Mouse (Mus musculus) myocyte (in vitro differentiated cells): ENCODE measurements around the gene Dach1. TPM values are rescaled to one million over a fixed set of nuclear protein-coding genes. Genes with fewer than 3 reads are reported as not detected.

Source experiments
- H3K27me3 ChIP-seq: one replicate; pipeline ENCODE4 v1.6.1; 2011; ENCODE audit not compliant: control insufficient read depth, insufficient read depth, insufficient read length
- H3K36me3 ChIP-seq: one replicate; pipeline ENCODE4 v1.6.1; 2011; ENCODE audit not compliant: control insufficient read depth, insufficient read depth
- H3K4me2 ChIP-seq: one replicate; pipeline ENCODE4 v1.6.1; 2011; ENCODE audit warnings: low read depth, control low read depth
- H3K4me3 ChIP-seq: one replicate; pipeline ENCODE4 v1.5.1; 2011; ENCODE audit warnings: mild to moderate bottlenecking, control low read depth, moderate library complexity
- H3K79me2 ChIP-seq: one replicate; pipeline ENCODE4 v1.6.1; 2011; ENCODE audit not compliant: control insufficient read depth, insufficient read depth
- H3ac ChIP-seq: one replicate; pipeline ENCODE4 v1.6.1; 2011; ENCODE audit not compliant: control insufficient read depth, insufficient read length
- CEBPB ChIP-seq: IDR thresholded peaks from 2 replicates; pipeline ENCODE4 v1.6.1; 2011; ENCODE audit warnings: mild to moderate bottlenecking, moderate library complexity; ENCODE audit not compliant: poor library complexity, insufficient read depth, severe bottlenecking
- E2F4 ChIP-seq: IDR thresholded peaks from one replicate; pipeline ENCODE4 v1.6.1; 2011; ENCODE audit warnings: mild to moderate bottlenecking, control low read depth, moderate library complexity; ENCODE audit not compliant: insufficient read depth
- MAX ChIP-seq: IDR thresholded peaks from one replicate; pipeline ENCODE4 v1.6.1; 2011; ENCODE audit warnings: low read depth, mild to moderate bottlenecking, control low read depth
- MYOD1 ChIP-seq, 3 experiments: IDR thresholded peaks; one replicate each; pipeline ENCODE4 v1.6.1; 2011; ENCODE audit warnings: control low read depth in 2 of 3, low read depth in 2 of 3, mild to moderate bottlenecking in 2 of 3, moderate library complexity in 1 of 3; ENCODE audit not compliant: insufficient read length in 2 of 3, control insufficient read depth in 1 of 3
- MYOG ChIP-seq, 3 experiments: IDR thresholded peaks; one replicate each; pipeline ENCODE4 v1.6.1; 2011; ENCODE audit warnings: control low read depth in 2 of 3, low read depth in 2 of 3, mild to moderate bottlenecking in 2 of 3; ENCODE audit not compliant: insufficient read length in 2 of 3, control insufficient read depth in 1 of 3, insufficient read depth in 1 of 3
- POLR2A ChIP-seq: IDR thresholded peaks from one replicate; pipeline ENCODE4 v1.6.1; 2011; ENCODE audit warnings: low read depth, mild to moderate bottlenecking, control low read depth, moderate library complexity; ENCODE audit not compliant: insufficient read length
- POLR2AphosphoS2 ChIP-seq: IDR thresholded peaks from one replicate; pipeline ENCODE4 v1.6.1; 2011; ENCODE audit warnings: low read depth, control low read depth; ENCODE audit not compliant: insufficient read length
- REST ChIP-seq: IDR thresholded peaks from one replicate; pipeline ENCODE4 v1.6.1; 2011; ENCODE audit warnings: mild to moderate bottlenecking, control low read depth, moderate library complexity; ENCODE audit not compliant: insufficient read depth, insufficient read length
- SRF ChIP-seq: IDR thresholded peaks from one replicate; pipeline ENCODE4 v1.6.1; 2011; ENCODE audit warnings: low read depth; ENCODE audit not compliant: control insufficient read depth, insufficient read length
- TCF12 ChIP-seq: IDR thresholded peaks from one replicate; pipeline ENCODE4 v1.6.1; 2011; ENCODE audit warnings: mild to moderate bottlenecking, control low read depth; ENCODE audit not compliant: poor library complexity, insufficient read depth, severe bottlenecking
- TCF3 ChIP-seq: IDR thresholded peaks from one replicate; pipeline ENCODE4 v1.6.1; 2011; ENCODE audit warnings: low read depth, control low read depth; ENCODE audit not compliant: insufficient read length
- USF1 ChIP-seq: IDR thresholded peaks from one replicate; pipeline ENCODE4 v1.6.1; 2011; ENCODE audit warnings: low read depth, mild to moderate bottlenecking, control low read depth, moderate library complexity
- polyA plus RNA-seq: library from polyadenylated mRNA; unstranded; fragments of >200 nt; fragmentation: generic; extraction: Trizol; gene quantifications from one replicate; pipeline ENCODE4 v1.2.1, GENCODE M21; 2012; ENCODE audit warnings: missing spikeins

The Dach1 gene
- polyA plus RNA-seq, 1 experiment: not detected

GRCm38 (mm10) chr14:98166318-98166976 is 3.1 kb downstream of the Dach1 start:
- no peak overlapping the region for H3K4me2 ChIP-seq
- peaks cover 8% of the 10 kb centered on the region for H3K27me3 ChIP-seq
- no peak overlapping the region for H3ac ChIP-seq
- H3K4me3 ChIP-seq: no peak overlapping the region
- TF ChIP-seq MYOG (IDR thresholded peaks at IDR 0.05; ENCODE audit: control insufficient read depth in 1 of 3, insufficient read depth in 1 of 3, insufficient read length in 2 of 3, low read depth in 2 of 3): no peak
- no peaks in the 10 kb centered on the region for H3K79me2 ChIP-seq
- no peaks in the 10 kb centered on the region for H3K36me3 ChIP-seq

GRCm38 (mm10) chr14:98156753-98157152 is 12.8 kb downstream of the Dach1 start:
- H3K27me3 ChIP-seq: no peaks in the 10 kb centered on the region
- TF ChIP-seq MYOG (IDR thresholded peaks at IDR 0.05; ENCODE audit: control insufficient read depth in 1 of 3, insufficient read depth in 1 of 3, insufficient read length in 2 of 3, low read depth in 2 of 3) (no peak), SRF (no peak), REST (no peak), USF1 (no peak), CEBPB (no peak), MYOD1 (IDR thresholded peaks at IDR 0.05; ENCODE audit: control insufficient read depth in 1 of 3, insufficient read length in 2 of 3, low read depth in 2 of 3) (no peak), TCF12 (no peak), POLR2AphosphoS2 (no peak), E2F4 (no peak), TCF3 (no peak), MAX (no peak), POLR2A (no peak)

GRCm38 (mm10) chr14:98155725-98156392 is 13.7 kb downstream of the Dach1 start:
- no peaks in the 10 kb centered on the region for H3K36me3 ChIP-seq
- TF ChIP-seq USF1: no peak
- no peak for TF ChIP-seq REST
- no peak for TF ChIP-seq MYOG (IDR thresholded peaks at IDR 0.05; ENCODE audit: control insufficient read depth in 1 of 3, insufficient read depth in 1 of 3, insufficient read length in 2 of 3, low read depth in 2 of 3)
- TF ChIP-seq E2F4: no peak
- no peak for TF ChIP-seq CEBPB
- no peak for TF ChIP-seq MYOD1 (IDR thresholded peaks at IDR 0.05; ENCODE audit: control insufficient read depth in 1 of 3, insufficient read length in 2 of 3, low read depth in 2 of 3)
- no peak for TF ChIP-seq TCF12
- no peak for TF ChIP-seq MAX
- no peak for TF ChIP-seq TCF3
- no peaks in the 10 kb centered on the region for H3K27me3 ChIP-seq
- no peak overlapping the region for H3ac ChIP-seq
- H3K4me2 ChIP-seq: no peak overlapping the region
- H3K4me3 ChIP-seq: no peak overlapping the region
- no peaks in the 10 kb centered on the region for H3K79me2 ChIP-seq

More at GRCm38 (mm10) chr14:98156753-98157152, 12.8 kb downstream of the Dach1 start:
- H3ac ChIP-seq: no peak overlapping the region
- no peak overlapping the region for H3K4me2 ChIP-seq
- H3K79me2 ChIP-seq: no peaks in the 10 kb centered on the region
- H3K36me3 ChIP-seq: no peaks in the 10 kb centered on the region
- H3K4me3 ChIP-seq: no peak overlapping the region

- Histone ChIP-seq H3K36me3 (no peaks in the 10 kb centered on the region), H3ac (no peak overlapping the region)
Measured at GRCm38 (mm10) chr14:98154832-98155422, 14.6 kb downstream of the Dach1 start.

GRCm38 (mm10) chr14:98141758-98142157 is 27.8 kb downstream of the Dach1 start:
- H3K36me3 ChIP-seq: no peaks in the 10 kb centered on the region
- H3K4me3 ChIP-seq: no peak overlapping the region
- no peaks in the 10 kb centered on the region for H3K27me3 ChIP-seq
- TF ChIP-seq MYOD1 (IDR thresholded peaks at IDR 0.05; ENCODE audit: control insufficient read depth in 1 of 3, insufficient read length in 2 of 3, low read depth in 2 of 3) (no peak), CEBPB (no peak), POLR2AphosphoS2 (no peak), POLR2A (no peak), USF1 (no peak), TCF12 (no peak), REST (no peak), MAX (no peak)
- H3K79me2 ChIP-seq: no peaks in the 10 kb centered on the region
- no peak overlapping the region for H3ac ChIP-seq
- H3K4me2 ChIP-seq: no peak overlapping the region

More at GRCm38 (mm10) chr14:98154832-98155422, 14.6 kb downstream of the Dach1 start:
- H3K4me3 ChIP-seq: no peak overlapping the region
- no peak overlapping the region for H3K4me2 ChIP-seq
- no peaks in the 10 kb centered on the region for H3K79me2 ChIP-seq
- TF ChIP-seq USF1: no peak
- H3K27me3 ChIP-seq: no peaks in the 10 kb centered on the region
